Mouse (Mus musculus) stomach, embryonic 14.5 days (tissue): ENCODE data around the gene Eed. TPM values are rescaled to one million over a fixed set of nuclear protein-coding genes. Genes with fewer than 3 reads are reported as not detected.

Source experiments
- ATAC-seq: fragments of 200-750 bp; cut with Nextera tagmentation; 2 replicates; pipeline ENCODE4 v1.8.0; 2017; ENCODE audit warnings: low read depth, moderate TSS enrichment; ENCODE audit not compliant: insufficient number of reproducible peaks, insufficient read depth, low FRiP score
- H3K27ac ChIP-seq: fragments of 300-500 bp; sonication (generic); 2 replicates; pipeline ENCODE4 v1.5.1; 2014; ENCODE audit warnings: mild to moderate bottlenecking, low read length, moderate library complexity, mixed read lengths
- H3K27me3 ChIP-seq: fragments of 300-500 bp; sonication (generic); 2 replicates; pipeline ENCODE4 v1.6.1; 2014; ENCODE audit warnings: low read length, control low read depth, mixed read lengths; ENCODE audit not compliant: control insufficient read depth, insufficient read depth
- H3K36me3 ChIP-seq: fragments of 300-500 bp; sonication (generic); 2 replicates; pipeline ENCODE4 v1.6.1; 2014; ENCODE audit warnings: mild to moderate bottlenecking, control low read depth, low read length, moderate library complexity, mixed read lengths; ENCODE audit not compliant: control insufficient read depth, insufficient read depth
- H3K4me1 ChIP-seq: fragments of 300-500 bp; sonication (generic); 2 replicates; pipeline ENCODE4 v1.6.1; 2014; ENCODE audit warnings: low read length, control low read depth, mixed read lengths; ENCODE audit not compliant: control insufficient read depth, insufficient read depth
- H3K4me2 ChIP-seq: fragments of 300-500 bp; sonication (generic); replicated peaks from 2 replicates; pipeline ENCODE4 v1.6.1; 2014; ENCODE audit warnings: low read depth, low read length, control low read depth
- H3K4me3 ChIP-seq: fragments of 300-500 bp; sonication (generic); 2 replicates; pipeline ENCODE4 v1.5.1; 2014; ENCODE audit warnings: low read depth, low read length, control low read depth
- H3K9ac ChIP-seq: fragments of 300-500 bp; sonication (generic); replicated peaks from 2 replicates; pipeline ENCODE4 v1.6.1; 2014; ENCODE audit warnings: low read depth, mild to moderate bottlenecking, control low read depth, low read length, moderate library complexity, mixed read lengths
- H3K9me3 ChIP-seq: fragments of 300-500 bp; sonication (generic); 2 replicates; pipeline ENCODE4 v1.6.1; 2016; ENCODE audit warnings: low read depth, low read length, control low read depth; ENCODE audit not compliant: control insufficient read depth
- WGBS: fragments of 180-500 bp; shearing (Covaris S2); extraction: QIAGEN DNeasy Blood & Tissue Kit; methylation state at CpG from one replicate; pipeline ENCODE4 v1.1.7; 2014; 5-methylcytosine and 5-hydroxymethylcytosine counted together
- polyA plus RNA-seq: library from polyadenylated mRNA; unstranded; fragments of >200 nt; fragmentation: Nextera tagmentation; extraction: Ambion mirVana; gene quantifications from 2 replicates; pipeline ENCODE4 v1.2.1, GENCODE M21; 2014

The Eed gene
- polyA plus RNA-seq, 1 experiment from 2014 or later, result 75.9 TPM

- no peak overlapping the region for H3K27ac ChIP-seq
- WGBS, result 21% methylated on average over 5 of the region's 5 CpGs
- ATAC-seq, result no peak
Measured at GRCm38 (mm10) chr7:90016930-90017588, 36.3 kb upstream of the Eed start.

GRCm38 (mm10) chr7:90016459-90016858, 35.7 kb upstream of the Eed start:
- no peak overlapping the region for H3K9ac ChIP-seq
- WGBS, result 69% methylated on average over 4 of the region's 4 CpGs
- H3K27ac ChIP-seq, result no peak overlapping the region
- no peaks in the 10 kb centered on the region for H3K9me3 ChIP-seq
- no peak for ATAC-seq
- H3K4me1 ChIP-seq, result 0 out of 2 replicates have a peak, but pooled peaks cover 3% of the 10 kb centered on the region
- H3K4me2 ChIP-seq, result no peak overlapping the region
- no peaks in the 10 kb centered on the region for H3K36me3 ChIP-seq
- H3K4me3 ChIP-seq, result no peak overlapping the region
- H3K27me3 ChIP-seq, result no peaks in the 10 kb centered on the region

More at GRCm38 (mm10) chr7:90016930-90017588, 36.3 kb upstream of the Eed start:
- Histone ChIP-seq H3K9me3 (no peaks in the 10 kb centered on the region), H3K4me3 (no peak overlapping the region), H3K4me1 (0 out of 2 replicates have a peak, but pooled peaks cover 3% of the 10 kb centered on the region), H3K9ac (no peak overlapping the region), H3K36me3 (no peaks in the 10 kb centered on the region), H3K27me3 (no peaks in the 10 kb centered on the region), H3K4me2 (no peak overlapping the region)

GRCm38 (mm10) chr7:90006667-90007653, 26.2 kb upstream of the Eed start:
- 48% methylated on average over 8 of the region's 8 CpGs for WGBS
- Histone ChIP-seq H3K36me3 (no peaks in the 10 kb centered on the region), H3K9me3 (no peaks in the 10 kb centered on the region), H3K4me1 (no peaks in the 10 kb centered on the region), H3K27ac (no peak overlapping the region), H3K9ac (no peak overlapping the region), H3K4me2 (no peak overlapping the region), H3K27me3 (no peaks in the 10 kb centered on the region), H3K4me3 (no peak overlapping the region)
- ATAC-seq, result no peak

GRCm38 (mm10) chr7:90004781-90005180, 24.0 kb upstream of the Eed start:
- ATAC-seq, result no peak
- Histone ChIP-seq H3K27ac (no peak overlapping the region), H3K9me3 (no peaks in the 10 kb centered on the region), H3K36me3 (no peaks in the 10 kb centered on the region), H3K4me3 (no peak overlapping the region), H3K4me2 (no peak overlapping the region), H3K9ac (no peak overlapping the region), H3K4me1 (no peaks in the 10 kb centered on the region), H3K27me3 (no peaks in the 10 kb centered on the region)
- WGBS, result 86% methylated on average over 3 of the region's 3 CpGs

GRCm38 (mm10) chr7:90002375-90002774, 21.6 kb upstream of the Eed start:
- 42% methylated on average over 2 of the region's 2 CpGs for WGBS
- Histone ChIP-seq H3K27me3 (no peaks in the 10 kb centered on the region), H3K36me3 (no peaks in the 10 kb centered on the region)

GRCm38 (mm10) chr7:89999491-89999890, 18.7 kb upstream of the Eed start:
- H3K36me3 ChIP-seq, result no peaks in the 10 kb centered on the region
- ATAC-seq, result no peak
- H3K27ac ChIP-seq, result no peak overlapping the region
- no peak overlapping the region for H3K9ac ChIP-seq
- no peak overlapping the region for H3K4me2 ChIP-seq
- 95% methylated on average over 5 of the region's 5 CpGs for WGBS
- no peaks in the 10 kb centered on the region for H3K4me1 ChIP-seq
- H3K9me3 ChIP-seq, result no peaks in the 10 kb centered on the region
- no peaks in the 10 kb centered on the region for H3K27me3 ChIP-seq
- H3K4me3 ChIP-seq, result no peak overlapping the region

More at GRCm38 (mm10) chr7:90002375-90002774, 21.6 kb upstream of the Eed start:
- no peaks in the 10 kb centered on the region for H3K4me1 ChIP-seq
- H3K9me3 ChIP-seq, result no peaks in the 10 kb centered on the region
- H3K27ac ChIP-seq, result no peak overlapping the region
- H3K9ac ChIP-seq, result no peak overlapping the region
- H3K4me2 ChIP-seq, result no peak overlapping the region
- no peak overlapping the region for H3K4me3 ChIP-seq
- no peak for ATAC-seq

GRCm38 (mm10) chr7:89998624-89999006, 17.8 kb upstream of the Eed start:
- H3K27ac ChIP-seq, result no peak overlapping the region
- H3K9ac ChIP-seq, result no peak overlapping the region
- WGBS, result 83% methylated on average over 2 of the region's 2 CpGs
- no peaks in the 10 kb centered on the region for H3K9me3 ChIP-seq
- no peaks in the 10 kb centered on the region for H3K36me3 ChIP-seq
- H3K27me3 ChIP-seq, result no peaks in the 10 kb centered on the region
- H3K4me1 ChIP-seq, result no peaks in the 10 kb centered on the region
- no peak overlapping the region for H3K4me3 ChIP-seq
- no peak for ATAC-seq
- no peak overlapping the region for H3K4me2 ChIP-seq

GRCm38 (mm10) chr7:89998006-89998623, 17.3 kb upstream of the Eed start:
- Histone ChIP-seq H3K27ac (no peak overlapping the region), H3K36me3 (no peaks in the 10 kb centered on the region), H3K9me3 (no peaks in the 10 kb centered on the region), H3K9ac (no peak overlapping the region), H3K4me2 (0 out of 2 replicates have a peak overlapping the region, but pooled peaks have one; percentile 3), H3K4me1 (no peaks in the 10 kb centered on the region), H3K27me3 (no peaks in the 10 kb centered on the region), H3K4me3 (no peak overlapping the region)
- 21% methylated on average over 10 of the region's 10 CpGs for WGBS
- peak; percentile 61; the same call in 1 of the 2 replicates for ATAC-seq
